Mouse (Mus musculus): ENCODE data around the gene Vps8.

DNA sequence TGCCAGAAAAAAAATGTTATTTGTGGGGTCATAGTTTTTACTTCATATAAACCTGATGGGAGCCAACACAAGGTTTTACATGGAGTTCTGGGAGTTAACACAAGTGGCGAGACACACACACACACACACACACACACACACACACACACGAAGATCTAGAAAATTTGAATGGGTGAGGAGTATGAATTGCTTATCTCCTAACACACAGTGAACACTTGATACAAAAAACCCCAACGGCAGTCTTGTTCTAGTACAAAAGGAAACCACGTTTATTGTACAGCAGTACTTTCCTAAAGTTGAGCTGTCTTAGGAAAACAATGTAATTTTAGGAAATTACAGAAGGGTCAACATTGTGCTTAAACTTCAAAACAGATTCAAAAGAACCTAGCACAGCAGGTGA is 225.9 kb downstream of the Vps8 start:
- no peak for TF ChIP-seq USF1 (IDR thresholded peaks at IDR 0.05; ENCODE audit: low read depth, low read length)
- TF ChIP-seq ZNF384 (IDR thresholded peaks at IDR 0.05; ENCODE audit: low read depth, low read length), result no peak
- no peak for TF ChIP-seq CTCF (conservative IDR thresholded peaks at IDR 0.05 in 1 of 2, IDR thresholded peaks at IDR 0.05 in 1 of 2; ENCODE audit: low read depth in 2 of 2, low read length in 2 of 2)
- no peak for TF ChIP-seq POLR2A (IDR thresholded peaks at IDR 0.05; ENCODE audit: low read depth, low read length)
- TF ChIP-seq TCF12 (IDR thresholded peaks at IDR 0.05; ENCODE audit: low read depth, low read length), result no peak
- TF ChIP-seq SMC3 (IDR thresholded peaks at IDR 0.05; ENCODE audit: low read depth, low read length), result no peak
- no peak for TF ChIP-seq BHLHE40 (IDR thresholded peaks at IDR 0.05; ENCODE audit: low read depth, low read length)
- TF ChIP-seq UBTF (IDR thresholded peaks at IDR 0.05; ENCODE audit: low read depth, low read length), result no peak
- no peak for TF ChIP-seq MXI1 (IDR thresholded peaks at IDR 0.05; ENCODE audit: low read depth, low read length)
- no peak for TF ChIP-seq SIN3A (IDR thresholded peaks at IDR 0.05; ENCODE audit: low read length)
- TF ChIP-seq PAX5 (IDR thresholded peaks at IDR 0.05; ENCODE audit: low read length), result no peak
- TF ChIP-seq JUND (conservative IDR thresholded peaks at IDR 0.05; ENCODE audit: low read depth, low read length), result no peak

All from CH12.LX (cell line).